Mouse (Mus musculus): Measurements from ENCODE around the gene Tmem211. TPM values are rescaled to one million over a fixed set of nuclear protein-coding genes. Genes with fewer than 3 reads are reported as not detected.

The Tmem211 gene
- total RNA-seq (2014; rRNA removed): 0.16 TPM in 1 of 2 replicates, not detected in the other
- polyA plus RNA-seq (2015; fragmentation: Nextera tagmentation; extraction: Ambion mirVana): 0.10 TPM in 1 of 2 replicates, not detected in the other

DNA sequence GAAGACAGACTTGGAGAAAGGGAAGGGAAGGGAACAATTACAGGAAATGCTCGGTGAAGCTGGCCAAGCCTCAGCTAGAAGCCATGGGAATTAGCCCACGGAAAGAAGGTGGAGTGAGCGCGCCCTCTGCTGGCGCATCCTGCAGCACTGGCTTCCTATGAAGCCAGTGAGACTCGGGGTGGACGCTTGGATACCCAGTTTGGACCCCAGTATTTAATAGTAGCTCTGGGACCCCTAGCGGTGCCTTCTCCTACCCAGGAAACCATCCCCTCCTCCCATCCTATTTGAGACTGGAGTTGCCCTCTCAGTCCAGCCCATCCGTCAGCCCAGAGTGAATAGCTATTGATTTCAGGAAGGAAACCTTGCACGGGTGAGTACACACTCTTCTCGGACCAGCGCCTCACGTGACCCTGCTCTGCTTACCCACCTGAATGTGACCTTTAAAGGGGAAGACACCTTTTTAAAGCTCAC is at the start of gene Tmem211:
Tmem211 (plus strand) TSS at position 278 of the 471 bp plus-strand sequence.
- H3K27me3 ChIP-seq (ENCODE audit: insufficient read depth, low read length): no peaks in the 10 kb centered on the region
- peak; percentile 85 for ATAC-seq
- peak; percentile 97 for TF ChIP-seq CTCF (IDR thresholded peaks at IDR 0.05; ENCODE audit: low read depth)
- H3K4me2 ChIP-seq (ENCODE audit: low read depth, low read length): peak within 1 kb of the TSS; percentile 51
- H3K9me3 ChIP-seq (ENCODE audit: low read length): no peaks in the 10 kb centered on the region
- peaks cover 6% of the 10 kb centered on the region; the same call in 1 of the 2 replicates for H3K4me1 ChIP-seq (ENCODE audit: insufficient read depth, low read length)
- H3K27ac ChIP-seq: peak within 1 kb of the TSS; percentile 22; the same call in 1 of the 2 replicates
- no peaks in the 10 kb centered on the region for H3K36me3 ChIP-seq (ENCODE audit: insufficient read depth, low read length)
- H3K4me3 ChIP-seq (ENCODE audit: low read length): peak within 1 kb of the TSS; percentile 11
- DNase-seq (ENCODE audit: low spot score): peak; percentile 96
- peak within 1 kb of the TSS; percentile 25 for H3K9ac ChIP-seq (replicated peaks; ENCODE audit: low read length)
- WGBS: 0% methylated on average over 13 of the region's 13 CpGs

DNA sequence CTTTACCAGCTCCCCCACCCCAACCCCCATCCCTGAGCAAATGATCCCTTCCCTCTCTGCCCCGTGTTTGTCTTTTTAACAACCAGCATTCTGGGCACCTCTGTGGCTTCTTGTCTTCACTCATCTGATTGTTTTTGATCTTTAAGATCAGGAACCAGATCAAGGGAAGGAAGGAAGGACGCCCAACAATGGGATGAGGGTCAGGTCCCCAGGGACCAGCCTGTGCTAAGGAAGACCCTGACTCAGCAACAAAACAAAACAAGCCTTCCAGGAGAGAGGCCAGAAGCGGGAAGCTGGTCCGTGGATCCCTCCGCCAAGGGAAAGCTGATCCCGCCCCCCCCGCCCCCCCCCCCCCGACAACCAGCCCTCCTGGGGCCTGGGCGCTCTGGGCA is 47.3 kb upstream of the Tmem211 start:
- ATAC-seq (no peak), DNase-seq (ENCODE audit: low spot score) (peak; percentile 31)
- TF ChIP-seq CTCF (IDR thresholded peaks at IDR 0.05; ENCODE audit: low read depth): no peak
- 4% methylated on average over 8 of the region's 9 CpGs for WGBS
- Histone ChIP-seq H3K4me2 (ENCODE audit: low read depth, low read length) (peak overlapping the region; percentile 46), H3K4me3 (ENCODE audit: low read length) (peak overlapping the region; percentile 19; the same call in 1 of the 2 replicates), H3K36me3 (ENCODE audit: insufficient read depth, low read length) (peaks cover 3% of the 10 kb centered on the region; the same call in 1 of the 2 replicates), H3K4me1 (ENCODE audit: insufficient read depth, low read length) (no peaks in the 10 kb centered on the region), H3K27me3 (ENCODE audit: insufficient read depth, low read length) (no peaks in the 10 kb centered on the region), H3K27ac (peak overlapping the region; percentile 69; the same call in 1 of the 2 replicates), H3K9ac (replicated peaks; ENCODE audit: low read length) (peak overlapping the region; percentile 33; the same call in 1 of the 2 replicates), H3K9me3 (ENCODE audit: low read length) (no peaks in the 10 kb centered on the region)

DNA sequence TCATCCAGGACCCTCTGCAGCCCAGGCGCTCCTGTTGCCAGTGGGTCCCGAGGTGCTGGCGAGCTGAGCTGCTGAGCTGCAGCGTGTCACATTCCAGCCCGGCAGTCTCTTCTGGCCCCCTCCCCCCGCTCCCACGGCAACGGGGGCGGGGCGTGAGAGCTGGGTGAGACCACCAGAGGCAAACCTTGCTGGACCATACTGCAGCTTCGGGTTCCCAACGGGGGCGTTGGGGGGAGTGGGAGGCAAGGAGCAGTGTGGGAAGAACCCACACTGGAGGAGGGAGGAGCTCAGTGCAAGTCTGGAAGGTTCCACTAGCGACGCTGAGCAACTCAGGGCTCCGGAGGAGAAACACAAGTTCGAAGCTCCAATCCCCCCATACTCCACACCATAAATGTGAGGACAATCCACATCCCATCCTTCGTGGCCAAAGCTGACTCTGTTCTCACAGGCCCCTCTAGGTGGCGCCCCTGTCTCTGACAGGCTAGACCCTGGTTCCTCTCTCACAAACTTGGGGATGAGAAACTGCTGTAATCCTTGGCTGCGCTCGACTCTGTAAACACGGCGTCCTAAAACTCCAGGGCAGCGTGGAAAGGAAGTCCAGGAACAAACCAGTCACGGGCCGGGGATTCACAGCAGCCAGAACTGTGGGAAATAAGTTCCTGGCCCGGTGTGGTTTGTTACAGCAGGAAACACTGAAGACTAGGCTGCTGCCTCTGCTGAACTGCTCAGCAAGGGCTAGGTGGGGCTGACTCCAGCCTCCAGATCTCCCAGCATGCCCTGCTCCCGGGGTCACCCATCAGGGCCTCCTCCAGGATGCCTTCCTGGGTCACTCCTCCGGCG is 46.6 kb upstream of the Tmem211 start:
- 3% methylated on average over 25 of the region's 30 CpGs for whole genome bisulfite sequencing

DNA sequence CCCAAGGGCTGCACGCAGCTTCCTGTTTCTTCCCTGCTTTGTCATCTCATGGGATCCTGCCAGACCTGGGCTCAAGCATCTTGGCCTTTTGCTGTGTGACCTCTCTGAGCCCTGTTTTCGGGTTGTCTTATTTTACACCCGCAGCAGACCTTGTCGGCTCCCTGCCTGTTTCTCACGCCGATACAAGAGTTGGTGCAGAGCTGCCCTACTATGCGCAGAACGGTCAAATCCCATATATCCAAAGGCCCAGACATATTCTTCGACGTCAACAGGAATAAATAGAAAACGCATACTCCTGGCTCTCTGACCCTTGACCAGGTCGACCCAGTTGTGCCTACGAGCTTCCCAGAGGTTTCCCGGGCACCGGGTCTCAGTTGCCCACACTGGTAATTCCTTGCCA is 46.0 kb upstream of the Tmem211 start:
- H3K36me3 ChIP-seq (ENCODE audit: insufficient read depth, low read length): peaks cover 3% of the 10 kb centered on the region; the same call in 1 of the 2 replicates
- no peaks in the 10 kb centered on the region for H3K27me3 ChIP-seq (ENCODE audit: insufficient read depth, low read length)
- H3K27ac ChIP-seq: peak overlapping the region; percentile 69; the same call in 1 of the 2 replicates
- 84% methylated on average over 15 of the region's 15 CpGs for WGBS
- no peak for TF ChIP-seq CTCF (IDR thresholded peaks at IDR 0.05; ENCODE audit: low read depth)
- H3K4me2 ChIP-seq (ENCODE audit: low read depth, low read length): peak overlapping the region; percentile 46
- DNase-seq (ENCODE audit: low spot score) (no peak), ATAC-seq (no peak)
- no peak overlapping the region for H3K4me3 ChIP-seq (ENCODE audit: low read length)
- no peak overlapping the region for H3K9ac ChIP-seq (replicated peaks; ENCODE audit: low read length)
- no peaks in the 10 kb centered on the region for H3K4me1 ChIP-seq (ENCODE audit: insufficient read depth, low read length)
- no peaks in the 10 kb centered on the region for H3K9me3 ChIP-seq (ENCODE audit: low read length)

More for the DNA sequence above, 46.6 kb upstream of the Tmem211 start:
- Histone ChIP-seq H3K4me2 (ENCODE audit: low read depth, low read length) (peak overlapping the region; percentile 46), H3K27ac (peak overlapping the region; percentile 69), H3K9ac (replicated peaks; ENCODE audit: low read length) (peak overlapping the region; percentile 33; the same call in 1 of the 2 replicates), H3K36me3 (ENCODE audit: insufficient read depth, low read length) (peaks cover 3% of the 10 kb centered on the region; the same call in 1 of the 2 replicates), H3K9me3 (ENCODE audit: low read length) (no peaks in the 10 kb centered on the region), H3K4me3 (ENCODE audit: low read length) (peak overlapping the region; percentile 19; the same call in 1 of the 2 replicates), H3K4me1 (ENCODE audit: insufficient read depth, low read length) (no peaks in the 10 kb centered on the region), H3K27me3 (ENCODE audit: insufficient read depth, low read length) (no peaks in the 10 kb centered on the region)
- ATAC-seq (peak; percentile 90), DNase-seq (ENCODE audit: low spot score) (peak; percentile 93)
- peak; percentile 95 for TF ChIP-seq CTCF (IDR thresholded peaks at IDR 0.05; ENCODE audit: low read depth)

DNA sequence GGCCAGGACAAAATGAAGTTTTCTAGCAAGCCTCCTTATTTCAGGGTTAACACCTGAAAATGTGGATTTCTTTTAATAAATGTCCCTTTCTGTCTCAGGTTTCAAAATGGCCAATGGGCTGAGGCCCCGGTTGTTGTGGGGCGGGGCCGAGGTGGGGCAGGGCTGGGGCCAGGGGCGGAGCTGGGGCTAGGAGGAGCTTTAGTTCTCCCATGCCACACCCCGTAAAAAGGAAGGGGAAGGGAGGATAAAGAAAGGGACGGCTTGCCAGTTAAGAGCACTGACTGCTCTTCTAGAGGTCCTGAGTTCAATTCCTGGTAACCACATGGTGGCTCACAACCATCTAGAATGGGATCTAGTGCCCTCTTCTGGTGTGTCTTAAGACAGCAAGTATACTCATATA is 45.3 kb upstream of the Tmem211 start:
- no peak for ATAC-seq
- 62% methylated on average over 6 of the region's 6 CpGs for WGBS
- DNase-seq (ENCODE audit: low spot score): no peak
- Histone ChIP-seq H3K4me1 (ENCODE audit: insufficient read depth, low read length) (no peaks in the 10 kb centered on the region), H3K4me3 (ENCODE audit: low read length) (no peak overlapping the region), H3K4me2 (ENCODE audit: low read depth, low read length) (no peak overlapping the region), H3K36me3 (ENCODE audit: insufficient read depth, low read length) (peaks cover 3% of the 10 kb centered on the region; the same call in 1 of the 2 replicates), H3K9me3 (ENCODE audit: low read length) (no peaks in the 10 kb centered on the region), H3K27me3 (ENCODE audit: insufficient read depth, low read length) (no peaks in the 10 kb centered on the region), H3K9ac (replicated peaks; ENCODE audit: low read length) (no peak overlapping the region), H3K27ac (no peak overlapping the region)
- TF ChIP-seq CTCF (IDR thresholded peaks at IDR 0.05; ENCODE audit: low read depth): peak; percentile 14; the same call in 1 of the 2 replicates

DNA sequence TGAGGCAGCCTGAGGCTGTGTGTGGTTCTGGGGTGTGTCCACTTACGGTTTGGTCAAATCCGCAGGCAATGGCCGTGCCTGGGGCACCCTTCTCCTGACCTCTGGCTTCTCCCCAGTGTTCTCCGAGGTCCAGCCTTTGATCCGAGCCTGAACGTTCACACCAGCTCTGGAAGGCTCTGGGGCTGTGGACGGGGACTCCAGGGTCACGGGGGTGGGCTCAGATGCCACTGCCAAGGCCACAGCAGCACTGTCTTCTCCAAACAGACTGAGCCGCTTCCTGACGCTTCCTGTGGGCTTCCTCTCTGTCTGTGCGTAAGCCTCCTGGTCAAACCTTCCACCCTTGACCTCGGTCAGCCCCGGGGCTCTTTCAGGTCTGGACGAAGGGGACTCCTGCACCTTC is 36.2 kb upstream of the Tmem211 start:
- Histone ChIP-seq H3K27me3 (ENCODE audit: insufficient read depth, low read length) (no peaks in the 10 kb centered on the region), H3K4me3 (ENCODE audit: low read length) (no peak overlapping the region), H3K4me1 (ENCODE audit: insufficient read depth, low read length) (no peaks in the 10 kb centered on the region), H3K4me2 (ENCODE audit: low read depth, low read length) (no peak overlapping the region), H3K36me3 (ENCODE audit: insufficient read depth, low read length) (no peaks in the 10 kb centered on the region), H3K9ac (replicated peaks; ENCODE audit: low read length) (no peak overlapping the region), H3K27ac (no peak overlapping the region), H3K9me3 (ENCODE audit: low read length) (no peaks in the 10 kb centered on the region)
- DNase-seq (ENCODE audit: low spot score): no peak
- no peak for TF ChIP-seq CTCF (IDR thresholded peaks at IDR 0.05; ENCODE audit: low read depth)
- 84% methylated on average over 14 of the region's 14 CpGs for WGBS
- ATAC-seq: no peak

Data from hindbrain, postnatal 0 days (tissue).